Comparison of ENCODE assay signal across 17 mouse cellular contexts in genomic region chr11:63753260-63753659, GRCm38 (mm10).
DNase-seq lines count a peak whose midpoint lies in the region; ATAC-seq and TF ChIP-seq lines count a peak whose summit lies in the region.
"Had no signal": no experiment of that assay in that cellular context is flagged by ENCODE, and none has a peak within 500 bp of the region (broad histone marks: within the 10 kb centered on the region; RNA-seq: fewer than 3 reads in every experiment).

No protein-coding gene starts in this region.

- no peaks in the 10 kb centered on the region for H3K4me1 ChIP-seq in embryonic facial prominence, embryonic 11.5 days (ENCODE audit: control insufficient read depth, insufficient read depth, low read length)
- no peaks in the 10 kb centered on the region for H3K4me1 ChIP-seq in kidney, postnatal 0 days (replicated peaks; ENCODE audit: insufficient read depth, low read length)
- H3K4me1 ChIP-seq in limb, embryonic 11.5 days (ENCODE audit: control insufficient read depth, insufficient read depth, low read length), result peaks cover 11% of the 10 kb centered on the region
- H3K4me1 ChIP-seq: hindbrain, embryonic 12.5 days had no signal

- no peak overlapping the region for H3K4me2 ChIP-seq in embryonic facial prominence, embryonic 11.5 days (ENCODE audit: low read depth, low read length)
- no peak overlapping the region for H3K4me2 ChIP-seq in kidney, postnatal 0 days (ENCODE audit: low read length)
- H3K4me2 ChIP-seq in limb, embryonic 11.5 days (ENCODE audit: low read depth, severe bottlenecking), result no peak overlapping the region
- H3K4me2 ChIP-seq: heart, embryonic 12.5 days; hindbrain, embryonic 12.5 days had no signal

- no peaks in the 10 kb centered on the region for H3K27me3 ChIP-seq in embryonic facial prominence, embryonic 11.5 days (ENCODE audit: control insufficient read depth, insufficient read depth, low read length)
- no peaks in the 10 kb centered on the region for H3K27me3 ChIP-seq in kidney, postnatal 0 days (ENCODE audit: insufficient read depth, low read length)
- H3K27me3 ChIP-seq in limb, embryonic 11.5 days (ENCODE audit: control insufficient read depth, insufficient read depth, low read length), result no peaks in the 10 kb centered on the region
- H3K27me3 ChIP-seq: heart, embryonic 12.5 days; hindbrain, embryonic 12.5 days had no signal

- no peak overlapping the region for H3K9ac ChIP-seq in embryonic facial prominence, embryonic 11.5 days (replicated peaks; ENCODE audit: low read length)
- no peak overlapping the region for H3K9ac ChIP-seq in kidney, postnatal 0 days (ENCODE audit: low read depth, low read length)
- H3K9ac ChIP-seq in limb, embryonic 11.5 days (ENCODE audit: low read length), result no peak overlapping the region
- H3K9ac ChIP-seq: heart, embryonic 12.5 days; hindbrain, embryonic 12.5 days had no signal

- DNase-seq in embryo, embryonic 10.5 days (ENCODE audit: low spot score), result peak; percentile 10
- DNase-seq in embryonic facial prominence, embryonic 11.5 days (ENCODE audit: low spot score), result peak; percentile 29
- DNase-seq in kidney, postnatal 0 days (ENCODE audit: low spot score), result peak; percentile 46
- DNase-seq in limb, embryonic 11.5 days (ENCODE audit: low spot score), result peak; percentile 47
- no peak for DNase-seq in natural killer cell, adult 2 months (ENCODE audit: low spot score in 2 of 2)
- no peak for DNase-seq in heart, adult 18-20 months
- no peak for DNase-seq in layer of hippocampus, adult 18-20 months (ENCODE audit: low spot score in 2 of 2)
- DNase-seq: adrenal gland, adult 2 months; cerebellum, adult 9-11 months; heart, postnatal 14 days; liver; midbrain, embryonic 14.5 days; thymus, postnatal 14 days had no signal

- 32% methylated on average over 5 of the region's 5 CpGs for WGBS in embryonic facial prominence, embryonic 11.5 days
- 44% methylated on average over 5 of the region's 5 CpGs for WGBS in kidney, postnatal 0 days
- WGBS in limb, embryonic 11.5 days, result 46% methylated on average over 5 of the region's 5 CpGs

- no peak overlapping the region for H3K27ac ChIP-seq in embryonic facial prominence, embryonic 11.5 days (replicated peaks; ENCODE audit: low read depth, low read length)
- H3K27ac ChIP-seq in kidney, postnatal 0 days, result no peak overlapping the region
- H3K27ac ChIP-seq in limb, embryonic 11.5 days (replicated peaks; ENCODE audit: low read depth, low read length), result peak overlapping the region; percentile 56; the same call in 1 of the 2 replicates
- H3K27ac ChIP-seq: hindbrain, embryonic 12.5 days had no signal

- no peak overlapping the region for H3K4me3 ChIP-seq in embryonic facial prominence, embryonic 11.5 days (ENCODE audit: low read depth, low read length)
- no peak overlapping the region for H3K4me3 ChIP-seq in kidney, postnatal 0 days (replicated peaks; ENCODE audit: low read depth, low read length)
- no peak overlapping the region for H3K4me3 ChIP-seq in limb, embryonic 11.5 days (ENCODE audit: low read depth, low read length)
- H3K4me3 ChIP-seq: heart, embryonic 12.5 days; hindbrain, embryonic 12.5 days had no signal

- ATAC-seq in embryonic facial prominence, embryonic 11.5 days (replicated peaks; ENCODE audit: insufficient number of reproducible peaks, low FRiP score, low TSS enrichment, low read depth), result no peak
- ATAC-seq in kidney, postnatal 0 days (replicated peaks; ENCODE audit: low FRiP score, low read depth), result peak; percentile 73
- peak; percentile 70; the same call in 1 of the 2 replicates for ATAC-seq in limb, embryonic 11.5 days (ENCODE audit: insufficient number of reproducible peaks, low FRiP score, low TSS enrichment, low read depth)
- ATAC-seq: forebrain, embryonic 14.5 days; lung, postnatal 0 days had no signal

- no peaks in the 10 kb centered on the region for H3K36me3 ChIP-seq in embryonic facial prominence, embryonic 11.5 days (replicated peaks; ENCODE audit: control insufficient read depth, insufficient read depth, low read depth, low read length)
- no peaks in the 10 kb centered on the region for H3K36me3 ChIP-seq in kidney, postnatal 0 days (ENCODE audit: insufficient read depth, low read length)
- no peaks in the 10 kb centered on the region for H3K36me3 ChIP-seq in limb, embryonic 11.5 days (ENCODE audit: control insufficient read depth, insufficient read depth, low read length)
- H3K36me3 ChIP-seq: heart, embryonic 12.5 days; hindbrain, embryonic 12.5 days had no signal

- no peaks in the 10 kb centered on the region for H3K9me3 ChIP-seq in embryonic facial prominence, embryonic 11.5 days (replicated peaks; ENCODE audit: control insufficient read depth, low read length)
- no peaks in the 10 kb centered on the region for H3K9me3 ChIP-seq in kidney, postnatal 0 days (replicated peaks; ENCODE audit: low read length)
- no peaks in the 10 kb centered on the region for H3K9me3 ChIP-seq in limb, embryonic 11.5 days (ENCODE audit: control insufficient read depth, low read length)
- H3K9me3 ChIP-seq: heart, embryonic 12.5 days; hindbrain, embryonic 12.5 days had no signal

- TF ChIP-seq CTCF in kidney, postnatal 0 days (IDR thresholded peaks at IDR 0.05; ENCODE audit: low read depth), result no peak

Comparison
In these comparisons a context has a peak if more than half of its experiments do, and no peak if none do; other contexts are left out.
1. DNase-seq: peak in embryo, embryonic 10.5 days (single experiment), embryonic facial prominence, embryonic 11.5 days (single experiment), kidney, postnatal 0 days (single experiment) and limb, embryonic 11.5 days (single experiment); none in natural killer cell, adult 2 months (0 of 2), heart, adult 18-20 months (0 of 2) and layer of hippocampus, adult 18-20 months (0 of 2).